Mouse (Mus musculus): ENCODE measurements at regions not wholly inside any gene's neighbourhood (a gene's known extent, or its start where the extent isn't known, plus 50 kb on each side); places are given as distances from the start of the nearest gene placed in this dataset.

DNA sequence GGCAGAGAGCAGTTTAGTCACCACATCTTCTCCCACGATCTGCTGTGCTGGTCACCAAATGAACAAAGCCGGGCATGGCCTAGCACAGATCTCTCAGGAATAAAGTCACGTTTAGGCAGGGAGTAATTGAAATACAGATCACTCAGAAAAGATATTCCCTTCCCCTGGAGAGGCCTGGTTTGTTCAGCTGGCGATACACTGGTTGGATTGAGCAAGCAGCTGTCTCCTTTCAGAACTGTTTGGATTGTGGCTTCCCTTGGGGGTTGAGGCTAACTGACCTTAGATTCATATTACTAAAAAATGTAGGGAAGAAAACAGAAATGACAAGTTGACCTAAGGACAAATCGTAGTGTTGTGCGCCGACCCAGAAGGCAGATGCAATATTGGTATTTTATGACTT, 56.7 kb upstream of the Jade1 start:
- TF ChIP-seq CTCF (IDR thresholded peaks at IDR 0.05; ENCODE audit: low read depth, low read length) (no peak), GATA1 (IDR thresholded peaks at IDR 0.05; ENCODE audit: borderline replicate concordance, low read length) (no peak), TAL1 (conservative IDR thresholded peaks at IDR 0.05; ENCODE audit: low read depth, low read length) (no peak), GATA2 (IDR thresholded peaks at IDR 0.05; ENCODE audit: borderline replicate concordance, low read depth, low read length) (no peak), POLR2AphosphoS5 (IDR thresholded peaks at IDR 0.05; ENCODE audit: insufficient replicate concordance, low read depth, low read length) (no peak)
